Mouse (Mus musculus): ENCODE measurements around the gene Itpr2. TPM values are rescaled to one million over a fixed set of nuclear protein-coding genes. Genes with fewer than 3 reads are reported as not detected.

The Itpr2 gene
- polyA plus RNA-seq, 1 experiment from 2014 or later, result 6.0 TPM

- WGBS, result 78% methylated on average over 1 of the region's 1 CpGs
- Histone ChIP-seq H3K4me3 (ENCODE audit: low read depth, low read length) (no peak overlapping the region), H3K27me3 (ENCODE audit: control insufficient read depth, insufficient read depth, low read length) (no peaks in the 10 kb centered on the region), H3K9ac (ENCODE audit: low read length) (no peak overlapping the region), H3K27ac (ENCODE audit: low read depth, low read length) (no peak overlapping the region), H3K4me1 (ENCODE audit: control insufficient read depth, insufficient read depth, low read length) (no peaks in the 10 kb centered on the region), H3K9me3 (ENCODE audit: control insufficient read depth, low read length) (no peaks in the 10 kb centered on the region), H3K36me3 (ENCODE audit: control insufficient read depth, insufficient read depth, low read length) (no peaks in the 10 kb centered on the region), H3K4me2 (ENCODE audit: low read depth) (no peak overlapping the region)
- DNase-seq (ENCODE audit: low spot score), result no peak
- no peak for ATAC-seq (ENCODE audit: insufficient read depth, low FRiP score, low TSS enrichment)
Observed at GRCm38 (mm10) chr6:146234417-146234816, 267.6 kb downstream of the Itpr2 start.

- Histone ChIP-seq H3K9me3 (ENCODE audit: control insufficient read depth, low read length) (no peaks in the 10 kb centered on the region), H3K4me1 (ENCODE audit: control insufficient read depth, insufficient read depth, low read length) (no peaks in the 10 kb centered on the region), H3K4me2 (ENCODE audit: low read depth) (no peak overlapping the region), H3K9ac (ENCODE audit: low read length) (no peak overlapping the region), H3K27me3 (ENCODE audit: control insufficient read depth, insufficient read depth, low read length) (no peaks in the 10 kb centered on the region), H3K4me3 (ENCODE audit: low read depth, low read length) (no peak overlapping the region), H3K27ac (ENCODE audit: low read depth, low read length) (no peak overlapping the region), H3K36me3 (ENCODE audit: control insufficient read depth, insufficient read depth, low read length) (no peaks in the 10 kb centered on the region)
- 90% methylated on average over 6 of the region's 6 CpGs for WGBS
- DNase-seq (ENCODE audit: low spot score) (no peak), ATAC-seq (ENCODE audit: insufficient read depth, low FRiP score, low TSS enrichment) (no peak)
Observed at GRCm38 (mm10) chr6:146230903-146231302, 271.1 kb downstream of the Itpr2 start.

GRCm38 (mm10) chr6:146230373-146230788 is 271.6 kb downstream of the Itpr2 start:
- WGBS, result 71% methylated on average over 9 of the region's 9 CpGs
- Histone ChIP-seq H3K4me1 (ENCODE audit: control insufficient read depth, insufficient read depth, low read length) (no peaks in the 10 kb centered on the region), H3K27ac (ENCODE audit: low read depth, low read length) (no peak overlapping the region), H3K36me3 (ENCODE audit: control insufficient read depth, insufficient read depth, low read length) (no peaks in the 10 kb centered on the region), H3K27me3 (ENCODE audit: control insufficient read depth, insufficient read depth, low read length) (no peaks in the 10 kb centered on the region), H3K9me3 (ENCODE audit: control insufficient read depth, low read length) (no peaks in the 10 kb centered on the region), H3K4me3 (ENCODE audit: low read depth, low read length) (no peak overlapping the region), H3K9ac (ENCODE audit: low read length) (no peak overlapping the region), H3K4me2 (ENCODE audit: low read depth) (no peak overlapping the region)
- ATAC-seq (ENCODE audit: insufficient read depth, low FRiP score, low TSS enrichment), result no peak
- no peak for DNase-seq (ENCODE audit: low spot score)

GRCm38 (mm10) chr6:146229967-146230366 is 272.1 kb downstream of the Itpr2 start:
- Histone ChIP-seq H3K36me3 (ENCODE audit: control insufficient read depth, insufficient read depth, low read length) (no peaks in the 10 kb centered on the region), H3K27ac (ENCODE audit: low read depth, low read length) (no peak overlapping the region), H3K9me3 (ENCODE audit: control insufficient read depth, low read length) (no peaks in the 10 kb centered on the region), H3K4me1 (ENCODE audit: control insufficient read depth, insufficient read depth, low read length) (no peaks in the 10 kb centered on the region), H3K9ac (ENCODE audit: low read length) (no peak overlapping the region), H3K4me2 (ENCODE audit: low read depth) (no peak overlapping the region), H3K4me3 (ENCODE audit: low read depth, low read length) (no peak overlapping the region), H3K27me3 (ENCODE audit: control insufficient read depth, insufficient read depth, low read length) (no peaks in the 10 kb centered on the region)
- WGBS, result 90% methylated on average over 2 of the region's 2 CpGs
- DNase-seq (ENCODE audit: low spot score) (no peak), ATAC-seq (ENCODE audit: insufficient read depth, low FRiP score, low TSS enrichment) (no peak)

- ATAC-seq (ENCODE audit: insufficient read depth, low FRiP score, low TSS enrichment) (no peak), DNase-seq (ENCODE audit: low spot score) (no peak)
- Histone ChIP-seq H3K9me3 (ENCODE audit: control insufficient read depth, low read length) (no peaks in the 10 kb centered on the region), H3K36me3 (ENCODE audit: control insufficient read depth, insufficient read depth, low read length) (no peaks in the 10 kb centered on the region), H3K4me3 (ENCODE audit: low read depth, low read length) (no peak overlapping the region), H3K9ac (ENCODE audit: low read length) (no peak overlapping the region), H3K4me1 (ENCODE audit: control insufficient read depth, insufficient read depth, low read length) (no peaks in the 10 kb centered on the region), H3K27ac (ENCODE audit: low read depth, low read length) (no peak overlapping the region), H3K4me2 (ENCODE audit: low read depth) (no peak overlapping the region), H3K27me3 (ENCODE audit: control insufficient read depth, insufficient read depth, low read length) (no peaks in the 10 kb centered on the region)
- WGBS, result 75% methylated on average over 9 of the region's 9 CpGs
Observed at GRCm38 (mm10) chr6:146229519-146229918, 272.5 kb downstream of the Itpr2 start.

- no peak for DNase-seq (ENCODE audit: low spot score)
- Histone ChIP-seq H3K4me2 (ENCODE audit: low read depth) (no peak overlapping the region), H3K4me3 (ENCODE audit: low read depth, low read length) (no peak overlapping the region)
Observed at GRCm38 (mm10) chr6:146228048-146228447, 274.0 kb downstream of the Itpr2 start.

GRCm38 (mm10) chr6:146222403-146223063 is 279.5 kb downstream of the Itpr2 start:
- ATAC-seq (ENCODE audit: insufficient read depth, low FRiP score, low TSS enrichment) (no peak), DNase-seq (ENCODE audit: low spot score) (no peak)
- no peaks in the 10 kb centered on the region for H3K4me1 ChIP-seq (ENCODE audit: control insufficient read depth, insufficient read depth, low read length)
- no peaks in the 10 kb centered on the region for H3K9me3 ChIP-seq (ENCODE audit: control insufficient read depth, low read length)
- H3K36me3 ChIP-seq (ENCODE audit: control insufficient read depth, insufficient read depth, low read length), result no peaks in the 10 kb centered on the region
- H3K9ac ChIP-seq (ENCODE audit: low read length), result no peak overlapping the region
- H3K4me2 ChIP-seq (ENCODE audit: low read depth), result no peak overlapping the region
- no peaks in the 10 kb centered on the region for H3K27me3 ChIP-seq (ENCODE audit: control insufficient read depth, insufficient read depth, low read length)
- no peak overlapping the region for H3K27ac ChIP-seq (ENCODE audit: low read depth, low read length)
- WGBS, result 82% methylated on average over 8 of the region's 8 CpGs
- H3K4me3 ChIP-seq (ENCODE audit: low read depth, low read length), result no peak overlapping the region

More at GRCm38 (mm10) chr6:146228048-146228447, 274.0 kb downstream of the Itpr2 start:
- Histone ChIP-seq H3K9ac (ENCODE audit: low read length) (no peak overlapping the region), H3K9me3 (ENCODE audit: control insufficient read depth, low read length) (no peaks in the 10 kb centered on the region), H3K27ac (ENCODE audit: low read depth, low read length) (no peak overlapping the region), H3K36me3 (ENCODE audit: control insufficient read depth, insufficient read depth, low read length) (no peaks in the 10 kb centered on the region), H3K4me1 (ENCODE audit: control insufficient read depth, insufficient read depth, low read length) (no peaks in the 10 kb centered on the region), H3K27me3 (ENCODE audit: control insufficient read depth, insufficient read depth, low read length) (no peaks in the 10 kb centered on the region)
- ATAC-seq (ENCODE audit: insufficient read depth, low FRiP score, low TSS enrichment), result no peak
- WGBS, result 87% methylated on average over 3 of the region's 3 CpGs

- no peak for ATAC-seq (ENCODE audit: insufficient read depth, low FRiP score, low TSS enrichment)
- H3K36me3 ChIP-seq (ENCODE audit: control insufficient read depth, insufficient read depth, low read length), result no peaks in the 10 kb centered on the region
- DNase-seq (ENCODE audit: low spot score), result peak; percentile 18
- 69% methylated on average over 23 of the region's 23 CpGs for WGBS
- H3K9ac ChIP-seq (ENCODE audit: low read length), result no peak overlapping the region
- H3K9me3 ChIP-seq (ENCODE audit: control insufficient read depth, low read length), result no peaks in the 10 kb centered on the region
- no peaks in the 10 kb centered on the region for H3K27me3 ChIP-seq (ENCODE audit: control insufficient read depth, insufficient read depth, low read length)
- no peak overlapping the region for H3K4me2 ChIP-seq (ENCODE audit: low read depth)
- no peak overlapping the region for H3K4me3 ChIP-seq (ENCODE audit: low read depth, low read length)
- no peaks in the 10 kb centered on the region for H3K4me1 ChIP-seq (ENCODE audit: control insufficient read depth, insufficient read depth, low read length)
- H3K27ac ChIP-seq (ENCODE audit: low read depth, low read length), result no peak overlapping the region
Observed at GRCm38 (mm10) chr6:146221371-146222336, 280.4 kb downstream of the Itpr2 start.
